Mouse (Mus musculus): ENCODE measurements around the gene Slc38a10. TPM values are rescaled to one million over a fixed set of nuclear protein-coding genes. Genes with fewer than 3 reads are reported as not detected.
A peak's percentile ranks its signal among the peaks of the same experiment; 100 is the strongest.

Slc38a10 gene
- total RNA-seq, 1 experiment from 2014 or later = 115 TPM

GRCm38 (mm10) chr11:120179374-120179773 is 28.2 kb upstream of the Slc38a10 start:
- no peak for DNase-seq

GRCm38 (mm10) chr11:120175948-120176347 is 24.8 kb upstream of the Slc38a10 start:
- no peak for DNase-seq

- DNase-seq = no peak
Measured at GRCm38 (mm10) chr11:120173213-120173612, 22.1 kb upstream of the Slc38a10 start.

- peak; percentile 71 for DNase-seq
Measured at GRCm38 (mm10) chr11:120171168-120171567, 20.0 kb upstream of the Slc38a10 start.

- DNase-seq = peak; percentile 86
Measured at GRCm38 (mm10) chr11:120169208-120169992, 18.3 kb upstream of the Slc38a10 start.

GRCm38 (mm10) chr11:120168516-120168915 is 17.4 kb upstream of the Slc38a10 start:
- peak; percentile 42 for DNase-seq

- DNase-seq = peak; percentile 49
Measured at GRCm38 (mm10) chr11:120167921-120168356, 16.8 kb upstream of the Slc38a10 start.

- DNase-seq = peak; percentile 56
Measured at GRCm38 (mm10) chr11:120167059-120167458, 15.9 kb upstream of the Slc38a10 start.

GRCm38 (mm10) chr11:120164471-120165261 is 13.5 kb upstream of the Slc38a10 start:
- DNase-seq = peak; percentile 64

- DNase-seq = no peak
Measured at GRCm38 (mm10) chr11:120164028-120164427, 12.9 kb upstream of the Slc38a10 start.

GRCm38 (mm10) chr11:120163207-120163606 is 12.1 kb upstream of the Slc38a10 start:
- DNase-seq = no peak

- DNase-seq = no peak
Measured at GRCm38 (mm10) chr11:120161245-120161644, 10.1 kb upstream of the Slc38a10 start.

- DNase-seq = peak; percentile 75
Measured at GRCm38 (mm10) chr11:120160478-120160877, 9.3 kb upstream of the Slc38a10 start.

- DNase-seq = no peak
Measured at GRCm38 (mm10) chr11:120159653-120160052, 8.5 kb upstream of the Slc38a10 start.

GRCm38 (mm10) chr11:120158828-120159227 is 7.7 kb upstream of the Slc38a10 start:
- no peak for DNase-seq

- DNase-seq = peak; percentile 42
Measured at GRCm38 (mm10) chr11:120150440-120151112, 570 bp downstream of the Slc38a10 start.

- peak; percentile 37 for DNase-seq
Measured at GRCm38 (mm10) chr11:120149510-120150200, 1.5 kb downstream of the Slc38a10 start.

GRCm38 (mm10) chr11:120148201-120148855 is 2.8 kb downstream of the Slc38a10 start:
- no peak for DNase-seq

- DNase-seq = no peak
Measured at GRCm38 (mm10) chr11:120143708-120144497, 7.2 kb downstream of the Slc38a10 start.

GRCm38 (mm10) chr11:120142601-120143051 is 8.5 kb downstream of the Slc38a10 start:
- DNase-seq = peak; percentile 64
